Mouse (Mus musculus) cerebellum, adult 2 months (tissue): Measurements from ENCODE around the gene Usp6nl. TPM values are rescaled to one million over a fixed set of nuclear protein-coding genes. Genes with fewer than 3 reads are reported as not detected.

Experiments used
- DNase-seq, 2 experiments: peaks; one replicate each; pipeline ENCODE4 v3.0.0; 2021
- H3K27ac ChIP-seq: fragments of 200-500 bp; 2 replicates; pipeline ENCODE4 v1.5.1; 2012; ENCODE audit warnings: low read length, control low read depth, inconsistent platforms; ENCODE audit not compliant: insufficient read depth
- H3K27me3 ChIP-seq: fragments of 200-500 bp; 2 replicates; pipeline ENCODE4 v1.6.1; 2012; ENCODE audit warnings: inconsistent platforms, mild to moderate bottlenecking, low read length, moderate library complexity; ENCODE audit not compliant: control insufficient read depth, insufficient read depth
- H3K4me1 ChIP-seq: fragments of 200-500 bp; 2 replicates; pipeline ENCODE4 v1.6.1; 2011; ENCODE audit warnings: low read length; ENCODE audit not compliant: control insufficient read depth, insufficient read depth
- H3K4me3 ChIP-seq: fragments of 200-500 bp; replicated peaks from 2 replicates; pipeline ENCODE3; 2011; ENCODE audit warnings: mild to moderate bottlenecking, low read depth, low read length, control low read depth; ENCODE audit not compliant: insufficient read depth
- CTCF ChIP-seq: fragments of 200-500 bp; IDR thresholded peaks from 2 replicates; pipeline ENCODE4 v1.5.1; 2011; ENCODE audit warnings: low read depth, mild to moderate bottlenecking, control low read depth, low read length, moderate library complexity, borderline replicate concordance; ENCODE audit not compliant: insufficient read depth
- POLR2A ChIP-seq: fragments of 200-500 bp; IDR thresholded peaks from 2 replicates; pipeline ENCODE4 v1.6.1; 2011; ENCODE audit warnings: low read length, control low read depth, borderline replicate concordance; ENCODE audit not compliant: insufficient read depth
- WGBS: fragments of 180-500 bp; shearing (Covaris S2); methylation state at CpG from one replicate; pipeline ENCODE4 v1.1.7; 2018; 5-methylcytosine and 5-hydroxymethylcytosine counted together
- polyA plus RNA-seq: library from polyadenylated mRNA; depleted of rRNA; stranded (reverse); fragments of >200 nt; gene quantifications from 2 replicates; pipeline ENCODE4 v1.2.3, GENCODE M21; 2012; rRNA removed

Usp6nl gene
- 15.5 and 16.5 TPM in 2 replicates for polyA plus RNA-seq

- under 1% methylated on average over 75 of the region's 75 CpGs for WGBS
- H3K27ac ChIP-seq, result peak within 1 kb of the TSS; percentile 73
- H3K27me3 ChIP-seq, result no peaks in the 10 kb centered on the region
- peak; percentile 87 for DNase-seq
- H3K4me1 ChIP-seq, result no peaks in the 10 kb centered on the region
- peak within 1 kb of the TSS; percentile 71 for H3K4me3 ChIP-seq
- peak; percentile 66; the same call in 1 of the 2 replicates for TF ChIP-seq POLR2A
- TF ChIP-seq CTCF, result no peak
These were observed at the start of gene Usp6nl for GRCm38 (mm10) chr2:6322376-6322901. Gene Usp6nl (plus strand): TSS chr2:6322667.

GRCm38 (mm10) chr2:6273392-6273845, 49.0 kb upstream of the Usp6nl start:
- 53% methylated on average over 10 of the region's 10 CpGs for WGBS
- TF ChIP-seq CTCF, result no peak
- TF ChIP-seq POLR2A, result no peak
- Histone ChIP-seq H3K4me3 (no peak overlapping the region), H3K4me1 (no peaks in the 10 kb centered on the region), H3K27ac (no peak overlapping the region), H3K27me3 (no peaks in the 10 kb centered on the region)
- peak; percentile 21 to 23 for DNase-seq

GRCm38 (mm10) chr2:6278813-6279530, 43.5 kb upstream of the Usp6nl start:
- Histone ChIP-seq H3K4me1 (no peaks in the 10 kb centered on the region), H3K27ac (no peak overlapping the region), H3K27me3 (no peaks in the 10 kb centered on the region), H3K4me3 (no peak overlapping the region)
- WGBS, result 89% methylated on average over 10 of the region's 10 CpGs
- TF ChIP-seq CTCF (no peak), POLR2A (no peak)
- DNase-seq, result no peak

GRCm38 (mm10) chr2:6279614-6280301, 42.7 kb upstream of the Usp6nl start:
- 90% methylated on average over 10 of the region's 10 CpGs for WGBS
- DNase-seq, result no peak
- Histone ChIP-seq H3K4me3 (no peak overlapping the region), H3K27ac (no peak overlapping the region), H3K27me3 (no peaks in the 10 kb centered on the region), H3K4me1 (no peaks in the 10 kb centered on the region)
- TF ChIP-seq POLR2A, result no peak
- TF ChIP-seq CTCF, result no peak

- TF ChIP-seq POLR2A (no peak), CTCF (no peak)
- no peak overlapping the region for H3K27ac ChIP-seq
- WGBS, result 92% methylated on average over 2 of the region's 2 CpGs
- no peak overlapping the region for H3K4me3 ChIP-seq
- DNase-seq, result no peak
- no peaks in the 10 kb centered on the region for H3K27me3 ChIP-seq
- H3K4me1 ChIP-seq, result no peaks in the 10 kb centered on the region
These were observed 38.9 kb upstream of the Usp6nl start for GRCm38 (mm10) chr2:6283569-6283968.

GRCm38 (mm10) chr2:6284784-6285183, 37.7 kb upstream of the Usp6nl start:
- 92% methylated on average over 3 of the region's 3 CpGs for WGBS
- no peak for TF ChIP-seq POLR2A
- TF ChIP-seq CTCF, result no peak
- Histone ChIP-seq H3K4me1 (no peaks in the 10 kb centered on the region), H3K4me3 (no peak overlapping the region), H3K27ac (no peak overlapping the region), H3K27me3 (no peaks in the 10 kb centered on the region)
- DNase-seq, result no peak

GRCm38 (mm10) chr2:6285794-6286193, 36.7 kb upstream of the Usp6nl start:
- no peak for TF ChIP-seq POLR2A
- TF ChIP-seq CTCF, result no peak
- H3K27me3 ChIP-seq, result no peaks in the 10 kb centered on the region
- H3K4me1 ChIP-seq, result no peaks in the 10 kb centered on the region
- H3K27ac ChIP-seq, result no peak overlapping the region
- H3K4me3 ChIP-seq, result no peak overlapping the region
- 83% methylated on average over 1 of the region's 1 CpGs for WGBS
- no peak for DNase-seq
